Mouse (Mus musculus) embryonic facial prominence, embryonic 10.5 days (tissue): Measurements from ENCODE around the gene Tada2b. TPM values are rescaled to one million over a fixed set of nuclear protein-coding genes. Genes with fewer than 3 reads are reported as not detected.

Experiments used
- DNase-seq: peaks from one replicate; pipeline ENCODE4 v3.0.0-alpha.2; 2017; ENCODE audit warnings: low spot score
- H3K27ac ChIP-seq: fragments of 300-500 bp; sonication (generic); replicated peaks from 2 replicates; pipeline ENCODE4 v1.5.1; 2016; ENCODE audit warnings: mild to moderate bottlenecking
- H3K27me3 ChIP-seq: fragments of 300-500 bp; sonication (generic); replicated peaks from 2 replicates; pipeline ENCODE4 v1.6.1; 2016; ENCODE audit warnings: low read depth, mild to moderate bottlenecking; ENCODE audit not compliant: poor library complexity, severe bottlenecking
- H3K36me3 ChIP-seq: fragments of 300-500 bp; sonication (generic); replicated peaks from 2 replicates; pipeline ENCODE4 v1.6.1; 2016; ENCODE audit warnings: mild to moderate bottlenecking, moderate library complexity
- H3K4me1 ChIP-seq: fragments of 300-500 bp; sonication (generic); 2 replicates; pipeline ENCODE4 v1.6.1; 2016
- H3K4me3 ChIP-seq: fragments of 300-500 bp; sonication (generic); 2 replicates; pipeline ENCODE4 v1.5.1; 2016; ENCODE audit warnings: mild to moderate bottlenecking, moderate library complexity
- H3K9me3 ChIP-seq: fragments of 300-500 bp; sonication (generic); 2 replicates; pipeline ENCODE4 v1.6.1; 2016; ENCODE audit warnings: mild to moderate bottlenecking
- WGBS: fragments of 180-500 bp; shearing (Covaris S2); methylation state at CpG from one replicate; pipeline ENCODE4 v1.1.7; 2016; 5-methylcytosine and 5-hydroxymethylcytosine counted together
- polyA plus RNA-seq: library from polyadenylated mRNA; unstranded; fragments of >200 nt; fragmentation: Nextera tagmentation; extraction: Ambion mirVana; gene quantifications from 2 replicates; pipeline ENCODE4 v1.2.1, GENCODE M21; 2016

Gene Tada2b
- polyA plus RNA-seq, 1 experiment from 2014 or later: 1.3 TPM

DNA sequence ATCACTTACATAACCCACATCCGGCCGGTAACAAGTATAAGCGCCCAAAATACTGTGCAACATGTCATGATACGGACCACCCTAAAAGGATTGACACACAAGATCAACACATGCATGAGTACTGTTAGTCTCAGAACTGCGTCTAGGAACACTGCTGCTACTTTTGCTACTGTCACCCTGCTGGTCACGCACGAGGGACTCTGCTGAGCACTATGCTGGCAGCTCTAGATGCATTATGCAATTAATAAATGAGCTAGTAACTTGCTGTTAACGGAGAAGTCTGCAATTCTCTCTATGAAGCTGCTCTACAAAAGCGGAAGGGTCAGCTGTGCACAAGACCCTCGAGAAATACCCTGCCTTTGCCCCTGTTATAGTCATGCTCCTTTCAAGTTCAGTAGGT lies 24.3 kb upstream of the Tada2b start:
- H3K27me3 ChIP-seq: no peaks in the 10 kb centered on the region
- DNase-seq: no peak
- no peaks in the 10 kb centered on the region for H3K4me1 ChIP-seq
- H3K4me3 ChIP-seq: no peak overlapping the region
- H3K9me3 ChIP-seq: no peaks in the 10 kb centered on the region
- no peak overlapping the region for H3K27ac ChIP-seq
- WGBS: 94% methylated on average over 10 of the region's 10 CpGs
- H3K36me3 ChIP-seq: peaks cover 98% of the 10 kb centered on the region

DNA sequence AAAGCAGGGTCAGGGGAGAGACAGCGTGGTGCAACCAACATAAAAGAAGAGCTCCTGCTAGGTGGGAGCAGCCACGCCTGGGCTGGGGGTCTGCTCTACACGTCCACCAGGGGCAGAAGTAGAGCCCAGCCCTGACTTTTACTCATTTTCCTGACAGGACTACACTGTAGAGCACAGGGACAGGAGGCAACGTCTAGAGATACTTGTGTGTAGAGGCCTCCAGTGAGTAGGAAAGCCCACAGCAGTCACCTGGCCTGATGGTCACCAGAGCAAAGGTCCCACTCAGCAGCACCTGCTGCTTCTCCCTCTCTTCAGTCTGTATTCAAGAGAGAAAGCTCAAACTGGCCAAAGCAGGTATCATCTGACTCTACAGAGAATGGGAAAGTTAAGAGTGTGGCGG lies 21.6 kb upstream of the Tada2b start:
- DNase-seq: no peak
- 75% methylated on average over 5 of the region's 5 CpGs for WGBS
- Histone ChIP-seq H3K27ac (no peak overlapping the region), H3K27me3 (no peaks in the 10 kb centered on the region), H3K9me3 (no peaks in the 10 kb centered on the region), H3K36me3 (peaks cover 97% of the 10 kb centered on the region), H3K4me3 (no peak overlapping the region), H3K4me1 (no peaks in the 10 kb centered on the region)

DNA sequence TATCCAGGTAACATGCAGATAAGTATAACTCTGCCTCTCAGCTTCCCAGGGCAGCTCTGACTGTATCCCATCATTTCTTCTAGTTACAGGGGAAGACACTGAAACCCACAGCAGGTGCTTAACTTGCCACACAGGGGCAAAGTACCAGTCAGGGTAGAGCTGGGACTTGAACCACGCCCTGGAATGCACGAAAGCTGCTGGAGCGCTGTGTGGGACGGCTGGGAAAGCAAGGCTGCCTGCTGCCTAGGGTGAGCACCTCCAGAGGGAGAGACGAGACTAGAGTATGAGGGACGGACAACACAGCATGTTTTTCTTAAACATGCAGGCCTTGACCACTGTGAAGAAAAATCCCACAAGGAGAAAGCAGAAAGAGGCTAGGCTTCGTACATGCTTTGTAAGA lies 21.1 kb upstream of the Tada2b start:
- no peaks in the 10 kb centered on the region for H3K27me3 ChIP-seq
- no peak for DNase-seq
- no peaks in the 10 kb centered on the region for H3K4me1 ChIP-seq
- peaks cover 97% of the 10 kb centered on the region for H3K36me3 ChIP-seq
- WGBS: 90% methylated on average over 7 of the region's 7 CpGs
- no peaks in the 10 kb centered on the region for H3K9me3 ChIP-seq
- no peak overlapping the region for H3K4me3 ChIP-seq
- H3K27ac ChIP-seq: no peak overlapping the region

DNA sequence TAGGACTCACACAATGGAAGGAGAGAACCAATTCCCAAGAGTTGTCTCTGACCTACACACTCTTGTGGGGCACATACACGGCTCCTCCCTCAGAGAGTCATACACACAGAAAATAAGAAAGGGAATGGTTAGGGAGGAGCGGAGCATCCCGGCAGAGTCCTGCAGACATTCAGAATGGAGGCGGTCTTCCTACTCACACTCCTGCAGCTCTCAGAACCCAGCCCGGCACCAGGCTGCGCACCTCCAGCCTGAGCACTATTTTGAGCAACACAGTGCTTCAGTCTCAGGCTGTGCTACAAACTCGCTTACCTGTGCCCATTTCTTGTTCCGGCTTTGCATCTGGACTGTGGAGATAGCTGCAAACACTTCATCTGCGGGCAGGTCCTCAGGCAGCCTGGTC lies 10.6 kb upstream of the Tada2b start:
- WGBS: 94% methylated on average over 9 of the region's 9 CpGs
- no peaks in the 10 kb centered on the region for H3K4me1 ChIP-seq
- H3K36me3 ChIP-seq: peaks cover 80% of the 10 kb centered on the region
- no peak overlapping the region for H3K27ac ChIP-seq
- no peaks in the 10 kb centered on the region for H3K27me3 ChIP-seq
- no peaks in the 10 kb centered on the region for H3K9me3 ChIP-seq
- no peak for DNase-seq
- H3K4me3 ChIP-seq: no peak overlapping the region

DNA sequence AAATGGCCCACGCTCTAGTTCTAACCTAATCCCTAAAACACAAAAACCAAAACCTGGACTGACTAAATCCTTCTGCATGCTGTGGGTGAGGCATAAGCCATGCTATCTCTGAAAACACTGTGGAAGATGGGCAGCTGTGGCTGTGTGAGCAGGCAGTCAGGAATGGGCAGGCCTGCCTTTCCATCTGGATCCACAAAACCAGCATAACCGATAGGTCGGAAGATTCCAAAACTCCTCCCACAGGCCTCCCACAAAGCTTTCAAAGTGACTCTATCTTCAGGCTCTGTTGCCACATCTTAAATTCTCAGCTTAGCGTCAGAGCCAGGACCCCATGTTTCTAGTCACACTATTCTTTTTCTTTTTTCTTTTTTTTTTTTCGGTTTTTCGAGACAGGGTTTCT lies 9.8 kb upstream of the Tada2b start:
- H3K36me3 ChIP-seq: peaks cover 72% of the 10 kb centered on the region
- no peaks in the 10 kb centered on the region for H3K27me3 ChIP-seq
- H3K9me3 ChIP-seq: no peaks in the 10 kb centered on the region
- H3K27ac ChIP-seq: no peak overlapping the region
- no peaks in the 10 kb centered on the region for H3K4me1 ChIP-seq
- no peak overlapping the region for H3K4me3 ChIP-seq
- WGBS: 91% methylated on average over 6 of the region's 6 CpGs
- DNase-seq: no peak

DNA sequence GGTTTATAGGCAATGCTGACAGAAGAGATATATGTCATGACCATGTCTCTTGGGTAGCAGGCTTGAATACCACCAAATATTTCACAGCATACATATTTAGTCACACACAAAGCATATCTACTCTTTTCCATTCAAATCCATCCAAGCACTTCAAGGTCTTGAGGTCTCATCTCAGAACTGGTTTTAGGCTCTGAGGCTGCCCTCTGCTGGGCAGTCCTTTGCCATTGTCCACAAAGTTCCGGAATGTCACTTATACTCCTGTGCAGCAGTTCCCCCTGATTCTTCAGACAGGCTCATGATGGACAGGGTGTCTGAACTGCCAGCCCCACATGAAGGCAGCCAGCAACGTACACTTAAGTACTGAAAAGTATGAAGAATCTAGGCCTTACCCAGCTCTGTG lies 5.1 kb upstream of the Tada2b start:
- WGBS: 59% methylated on average over 2 of the region's 2 CpGs
- H3K36me3 ChIP-seq: peaks cover 35% of the 10 kb centered on the region
- peaks cover 14% of the 10 kb centered on the region for H3K4me1 ChIP-seq
- peak; percentile 26 for DNase-seq
- H3K9me3 ChIP-seq: 0 out of 2 replicates have a peak, but pooled peaks cover 2% of the 10 kb centered on the region
- H3K27ac ChIP-seq: no peak overlapping the region
- no peak overlapping the region for H3K4me3 ChIP-seq
- H3K27me3 ChIP-seq: peaks cover 26% of the 10 kb centered on the region

DNA sequence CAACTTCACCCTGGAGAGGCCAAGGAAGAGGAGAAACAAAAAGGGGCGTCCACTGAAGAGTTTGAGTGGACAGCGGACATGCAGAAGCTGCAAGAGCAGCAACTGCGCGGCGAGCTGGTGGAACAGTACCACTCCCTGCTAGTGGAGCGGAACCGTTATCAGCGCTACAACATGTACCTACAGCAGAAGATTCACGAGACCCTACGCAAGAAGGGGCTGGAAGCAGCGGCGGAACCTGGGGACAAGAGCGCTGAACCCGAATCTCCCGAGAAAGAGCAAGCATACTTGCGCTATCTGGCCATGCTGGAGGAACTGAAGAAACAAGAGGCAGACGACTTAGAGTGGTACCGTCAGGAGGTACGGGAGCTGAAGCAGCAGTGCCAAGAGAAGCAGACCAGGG lies 1.2 kb upstream of the Tada2b start:
- Histone ChIP-seq H3K4me1 (peaks cover 38% of the 10 kb centered on the region), H3K27me3 (peaks cover 26% of the 10 kb centered on the region), H3K27ac (no peak overlapping the region), H3K36me3 (peaks cover 16% of the 10 kb centered on the region), H3K4me3 (peak overlapping the region; percentile 96), H3K9me3 (0 out of 2 replicates have a peak, but pooled peaks cover 2% of the 10 kb centered on the region)
- 41% methylated on average over 19 of the region's 19 CpGs for WGBS
- DNase-seq: peak; percentile 11

DNA sequence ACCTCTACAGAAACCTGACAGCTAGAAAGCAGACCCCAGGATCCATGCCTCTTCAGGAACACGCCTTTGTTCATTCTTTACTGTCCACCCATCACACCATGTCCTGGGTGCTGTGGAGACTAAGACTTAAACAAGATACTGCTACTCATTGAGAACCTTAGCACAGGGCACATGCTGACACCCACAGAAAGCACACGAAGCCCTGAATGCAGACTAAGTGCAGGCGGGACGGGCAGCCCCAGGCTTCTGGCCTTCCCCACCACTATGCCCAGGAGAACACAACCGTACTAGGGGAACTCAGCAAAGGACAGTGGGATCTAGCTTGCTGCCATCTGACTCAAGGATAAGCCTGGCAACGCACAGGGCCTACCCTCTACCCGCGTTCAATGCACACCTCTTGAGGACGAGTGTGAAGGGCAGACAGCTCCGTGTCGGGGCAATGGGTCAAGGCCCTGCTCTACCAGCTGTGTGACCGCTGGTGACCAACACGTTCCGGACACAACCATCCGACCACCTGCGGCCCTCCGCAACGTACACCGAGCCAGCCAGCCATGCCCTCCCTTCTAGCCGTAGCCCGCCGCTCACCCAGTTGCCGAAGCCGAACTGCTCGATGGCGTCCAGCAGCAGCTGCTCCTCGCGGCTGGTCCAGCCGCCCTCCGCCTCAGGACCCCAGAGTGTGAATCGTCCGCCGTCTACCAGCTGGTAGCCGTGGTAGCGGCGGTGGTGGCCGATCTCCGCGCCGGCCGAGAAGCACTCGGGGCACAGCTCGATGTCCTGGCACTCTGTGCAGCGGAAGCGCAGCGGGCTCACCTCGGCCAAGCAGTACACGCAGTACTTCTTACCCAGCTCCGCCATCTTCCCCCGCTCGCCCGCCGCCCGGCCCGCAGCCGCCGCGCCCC lies 633 bp downstream of the Tada2b start:
- H3K4me1 ChIP-seq: peaks cover 38% of the 10 kb centered on the region
- H3K9me3 ChIP-seq: 0 out of 2 replicates have a peak, but pooled peaks cover 2% of the 10 kb centered on the region
- H3K27me3 ChIP-seq: peaks cover 26% of the 10 kb centered on the region
- peak overlapping the region; percentile 96 for H3K4me3 ChIP-seq
- H3K36me3 ChIP-seq: peaks cover 16% of the 10 kb centered on the region
- DNase-seq: peak; percentile 68
- H3K27ac ChIP-seq: peak overlapping the region; percentile 89
- WGBS: 6% methylated on average over 58 of the region's 58 CpGs

DNA sequence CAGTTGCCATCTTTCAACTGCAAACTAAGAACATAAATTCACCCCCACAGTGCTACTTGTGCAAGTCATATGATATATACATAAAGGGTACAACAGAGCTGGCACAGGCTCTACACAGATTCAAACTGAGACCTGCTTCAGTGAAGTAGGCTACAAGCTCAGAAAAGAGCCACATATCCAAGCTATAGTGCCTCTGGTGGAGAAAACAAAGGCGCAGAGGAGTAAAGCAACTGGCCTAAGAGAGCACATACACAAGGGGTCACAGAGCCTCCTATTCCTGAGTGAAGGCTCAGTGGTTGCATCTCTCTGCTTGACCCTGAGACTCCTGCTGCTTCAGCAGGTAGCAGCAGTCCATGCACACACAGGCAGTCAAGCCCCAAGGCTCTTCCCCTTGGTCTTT lies 3.0 kb downstream of the Tada2b start:
- Histone ChIP-seq H3K9me3 (0 out of 2 replicates have a peak, but pooled peaks cover 2% of the 10 kb centered on the region), H3K4me3 (no peak overlapping the region), H3K27me3 (peaks cover 16% of the 10 kb centered on the region), H3K27ac (no peak overlapping the region), H3K36me3 (peaks cover 29% of the 10 kb centered on the region), H3K4me1 (peaks cover 38% of the 10 kb centered on the region)
- WGBS: 78% methylated on average over 1 of the region's 1 CpGs
- DNase-seq: no peak

DNA sequence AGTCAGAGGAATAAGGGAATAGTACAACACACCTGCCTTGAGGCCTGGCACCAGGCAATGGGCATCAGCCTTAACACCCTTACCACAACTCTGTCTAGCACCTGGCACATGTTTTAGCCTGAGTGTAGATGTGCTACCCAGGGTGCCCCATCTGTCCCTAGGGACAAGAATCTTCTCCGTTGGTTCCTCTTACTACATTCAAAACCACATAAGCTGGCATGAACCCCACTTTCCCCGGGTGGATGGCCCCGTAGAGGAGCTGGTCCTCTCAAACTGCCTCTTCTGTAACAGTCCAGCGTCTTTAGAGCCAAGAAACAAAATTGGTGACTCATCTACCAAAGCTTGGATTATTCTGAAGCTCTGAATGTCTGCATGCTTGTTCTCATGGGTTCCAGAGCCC lies 3.7 kb downstream of the Tada2b start:
- no peak overlapping the region for H3K27ac ChIP-seq
- H3K36me3 ChIP-seq: peaks cover 35% of the 10 kb centered on the region
- H3K4me1 ChIP-seq: peaks cover 35% of the 10 kb centered on the region
- no peak overlapping the region for H3K4me3 ChIP-seq
- 92% methylated on average over 4 of the region's 4 CpGs for WGBS
- DNase-seq: no peak
- H3K9me3 ChIP-seq: no peaks in the 10 kb centered on the region
- peaks cover 8% of the 10 kb centered on the region for H3K27me3 ChIP-seq

DNA sequence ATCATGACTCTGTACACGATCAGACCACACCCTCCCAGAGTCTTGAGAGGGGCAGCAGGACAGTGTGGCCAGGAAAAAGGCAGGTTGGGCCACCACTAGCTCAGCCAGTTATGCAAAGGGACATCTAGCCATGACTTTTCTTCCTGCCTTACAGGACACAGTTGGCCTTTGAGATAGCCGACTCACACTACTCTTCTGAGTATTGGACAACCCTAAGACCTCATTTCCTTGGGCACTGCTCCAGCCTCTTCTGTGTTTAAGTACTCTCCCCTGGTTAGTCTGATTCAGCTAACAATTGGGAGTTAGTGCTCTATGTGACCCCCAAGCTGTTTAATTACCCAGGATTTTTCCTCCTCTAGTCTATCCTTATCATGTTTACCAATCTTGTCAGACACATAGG lies 4.3 kb downstream of the Tada2b start:
- no peak overlapping the region for H3K27ac ChIP-seq

DNA sequence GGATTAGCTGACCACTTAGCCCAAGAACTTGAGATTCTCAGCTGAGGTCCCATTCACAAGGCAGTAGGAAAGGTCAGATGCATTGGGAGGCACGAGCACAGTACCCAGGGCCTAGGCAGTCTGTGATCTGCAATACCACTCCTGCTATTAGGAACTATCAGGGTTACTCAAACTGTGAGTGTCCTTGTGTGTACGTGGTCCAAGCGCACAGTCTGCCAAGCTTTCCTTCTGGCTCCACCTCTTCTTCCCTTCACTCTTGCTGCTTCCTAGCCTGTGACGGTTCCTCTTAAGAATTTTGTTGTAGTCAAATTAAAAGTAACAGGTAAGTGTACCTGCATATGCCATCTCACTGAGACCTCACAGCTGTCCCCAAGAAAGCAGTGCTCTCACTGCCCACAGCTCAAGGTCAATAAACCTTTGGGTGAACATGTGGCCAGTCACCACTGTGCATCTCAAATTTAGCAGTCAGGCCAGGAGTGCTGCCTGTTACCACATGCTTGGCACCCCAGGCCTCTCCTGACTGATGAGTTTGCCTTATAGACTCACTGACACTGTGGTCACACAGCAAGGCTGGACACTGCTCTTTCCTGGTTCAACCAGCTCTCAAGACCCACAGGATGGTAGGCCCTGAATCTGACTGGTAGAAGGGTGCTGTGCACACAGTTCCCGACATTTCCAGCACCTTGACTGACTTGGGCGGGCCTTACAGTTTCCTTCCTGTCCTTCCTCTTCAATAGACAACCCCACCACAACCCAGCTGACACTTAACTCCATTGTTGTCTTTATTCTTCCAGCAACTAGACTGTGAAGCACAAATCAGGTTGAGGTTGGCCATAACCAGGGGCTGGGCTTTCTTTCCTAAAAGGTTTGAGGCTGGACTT lies 5.3 kb downstream of the Tada2b start:
- Histone ChIP-seq H3K4me1 (peaks cover 23% of the 10 kb centered on the region), H3K27ac (no peak overlapping the region), H3K9me3 (no peaks in the 10 kb centered on the region), H3K36me3 (peaks cover 46% of the 10 kb centered on the region), H3K4me3 (no peak overlapping the region), H3K27me3 (no peaks in the 10 kb centered on the region)
- no peak for DNase-seq
- WGBS: 88% methylated on average over 6 of the region's 6 CpGs

More for the DNA sequence above, 4.3 kb downstream of the Tada2b start:
- Histone ChIP-seq H3K36me3 (peaks cover 39% of the 10 kb centered on the region), H3K27me3 (peaks cover 2% of the 10 kb centered on the region; the same call in 1 of the 2 replicates), H3K4me1 (peaks cover 28% of the 10 kb centered on the region), H3K9me3 (no peaks in the 10 kb centered on the region), H3K4me3 (no peak overlapping the region)
- no peak for DNase-seq
- WGBS: 85% methylated on average over 2 of the region's 2 CpGs
